Mouse (Mus musculus): Measurements from ENCODE around the gene Tmem270.

- no peak for TF ChIP-seq TBP (IDR thresholded peaks at IDR 0.05; ENCODE audit: low read depth, low read length)
- no peak for TF ChIP-seq CTCF (IDR thresholded peaks at IDR 0.05 in 2 of 3, conservative IDR thresholded peaks at IDR 0.05 in 1 of 3; ENCODE audit: control insufficient read depth in 1 of 3, insufficient read depth in 1 of 3, low read depth in 2 of 3, low read length in 3 of 3, poor library complexity in 1 of 3, severe bottlenecking in 1 of 3)
- no peak for TF ChIP-seq JUND (IDR thresholded peaks at IDR 0.05; ENCODE audit: low read depth, low read length)
- TF ChIP-seq ZC3H11A (IDR thresholded peaks at IDR 0.05; ENCODE audit: low read depth, low read length): no peak
- no peak for TF ChIP-seq USF1 (IDR thresholded peaks at IDR 0.05; ENCODE audit: low read depth, low read length)
- TF ChIP-seq RCOR1 (IDR thresholded peaks at IDR 0.05; ENCODE audit: low read depth, low read length): no peak
- no peak for TF ChIP-seq POLR2A (IDR thresholded peaks at IDR 0.05; ENCODE audit: control insufficient read depth in 1 of 2, insufficient read depth in 1 of 2, low read depth in 1 of 2, low read length in 2 of 2, poor library complexity in 1 of 2)
- TF ChIP-seq KAT2A (conservative IDR thresholded peaks at IDR 0.05; ENCODE audit: low read depth, low read length): no peak
- no peak for TF ChIP-seq MEF2A (IDR thresholded peaks at IDR 0.05; ENCODE audit: extremely low read depth, insufficient replicate concordance, low read depth, low read length, poor library complexity, severe bottlenecking)
- no peak for TF ChIP-seq CHD1 (IDR thresholded peaks at IDR 0.05; ENCODE audit: low read depth, low read length)
- TF ChIP-seq USF2 (IDR thresholded peaks at IDR 0.05; ENCODE audit: borderline replicate concordance in 1 of 2, insufficient read depth in 1 of 2, low read depth in 1 of 2, low read length in 2 of 2): no peak
Observed at GRCm38 (mm10) chr5:134868506-134868905, 38.0 kb downstream of the Tmem270 start.

Measured in MEL (cell line).